Mouse (Mus musculus): ENCODE results near the gene Ppp1cc.

Gene Ppp1cc

GRCm38 (mm10) chr5:122157827-122158381, at the start of gene Ppp1cc:
Ppp1cc (plus strand) TSS chr5:122158278.
- DNase-seq (ENCODE audit: low spot score in 2 of 2), result peak; percentile 83 to 89

DNA sequence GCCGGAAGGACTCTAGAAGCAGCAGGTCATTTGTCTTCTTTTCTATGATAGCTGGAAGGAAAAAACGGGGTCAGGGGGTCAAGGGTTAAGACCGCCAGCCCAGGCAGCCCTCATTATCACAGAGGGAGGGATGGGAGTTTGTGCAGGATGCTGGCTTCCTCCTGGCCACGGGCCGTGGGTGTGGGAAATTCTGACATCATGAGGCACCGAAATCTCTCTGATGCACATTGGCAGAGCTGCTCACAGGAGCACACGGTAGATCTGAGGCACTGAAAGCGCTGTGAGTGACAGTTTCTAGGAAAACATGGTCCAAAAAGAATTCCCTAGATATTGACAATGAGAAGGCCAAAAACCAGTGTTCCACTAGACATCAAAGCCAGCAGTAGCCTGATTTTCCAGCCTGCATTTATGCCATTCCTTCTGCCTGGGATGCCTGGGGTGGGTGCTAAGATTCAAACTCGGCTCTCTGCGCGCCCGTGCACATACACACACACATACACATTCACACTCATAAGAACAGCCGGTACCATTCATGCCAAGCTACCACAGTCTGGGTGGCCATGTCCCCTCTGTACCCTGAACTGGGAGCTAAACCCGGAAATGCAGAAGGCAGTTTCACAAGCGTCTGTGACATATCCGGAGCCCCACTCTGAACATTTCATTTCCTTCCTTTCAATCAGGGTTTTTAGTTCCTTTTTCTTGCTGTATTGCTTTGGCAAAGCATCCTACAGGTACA, 48.6 kb upstream of the Ppp1cc start:
- DNase-seq (ENCODE audit: low spot score in 2 of 2), result no peak

- DNase-seq (ENCODE audit: low spot score in 2 of 2), result no peak
Observed at GRCm38 (mm10) chr5:122110625-122111024, 47.5 kb upstream of the Ppp1cc start.

DNA sequence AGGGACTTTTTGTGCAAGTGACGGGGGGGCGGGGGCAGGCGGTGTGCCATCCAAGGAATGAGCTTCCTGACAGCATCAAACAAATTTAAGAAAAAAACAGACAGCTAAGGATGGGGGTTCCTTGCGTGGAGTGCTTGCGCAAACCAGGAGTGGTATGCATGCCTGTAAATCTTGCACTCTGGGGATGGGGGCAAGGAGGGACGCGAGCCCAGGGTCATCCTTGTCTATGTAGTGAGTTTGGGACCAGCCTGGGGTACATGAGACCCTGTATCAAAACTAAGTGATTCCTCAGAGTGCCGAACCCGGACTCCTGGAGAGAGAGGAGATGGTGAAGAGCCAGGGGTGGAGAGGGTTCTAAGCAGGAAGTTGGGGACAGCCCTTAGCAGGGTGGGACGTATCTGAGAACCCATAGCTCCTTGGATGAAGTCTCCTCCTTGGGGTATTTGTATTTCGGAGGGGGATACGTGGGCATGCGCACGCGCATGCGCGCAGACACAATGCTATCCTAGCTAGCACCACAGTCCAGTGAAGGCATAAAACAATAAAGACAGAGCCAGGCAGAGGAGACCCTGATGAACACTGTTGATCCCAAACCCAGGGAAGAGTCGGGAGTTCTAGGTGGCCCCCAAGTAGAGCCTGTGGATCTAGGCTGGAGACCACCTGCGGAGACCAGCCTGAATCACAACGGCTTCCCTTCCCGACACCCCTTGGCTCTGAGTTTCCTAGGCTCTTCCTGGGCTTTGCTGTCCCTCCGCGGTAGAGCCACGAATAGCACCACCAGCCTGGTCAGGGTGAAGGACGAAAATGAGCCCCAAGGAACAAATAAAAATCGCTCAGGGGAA, 46.8 kb upstream of the Ppp1cc start:
- DNase-seq (ENCODE audit: low spot score in 2 of 2), result no peak

GRCm38 (mm10) chr5:122111933-122112248, 46.2 kb upstream of the Ppp1cc start:
- DNase-seq (ENCODE audit: low spot score in 2 of 2), result no peak

DNA sequence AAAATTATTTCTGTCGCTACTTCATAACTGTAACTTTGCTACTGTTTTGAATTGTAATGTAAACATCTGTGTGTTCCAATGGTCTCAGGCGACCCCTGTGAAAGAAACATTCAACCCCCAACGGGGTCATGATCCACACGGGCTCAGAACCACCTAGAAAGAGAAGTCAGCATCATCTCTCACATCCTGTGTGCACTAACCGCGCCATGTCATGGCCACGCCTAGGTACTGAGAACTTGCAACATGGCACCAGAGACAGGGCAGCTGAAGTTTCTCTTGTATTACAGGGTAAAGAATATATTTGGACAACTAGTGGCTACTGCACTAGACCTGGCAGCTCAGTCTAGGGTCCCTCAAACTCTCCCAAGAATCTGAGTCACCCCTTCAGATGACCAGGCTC, 44.6 kb upstream of the Ppp1cc start:
- no peak for DNase-seq (ENCODE audit: low spot score in 2 of 2)

DNA sequence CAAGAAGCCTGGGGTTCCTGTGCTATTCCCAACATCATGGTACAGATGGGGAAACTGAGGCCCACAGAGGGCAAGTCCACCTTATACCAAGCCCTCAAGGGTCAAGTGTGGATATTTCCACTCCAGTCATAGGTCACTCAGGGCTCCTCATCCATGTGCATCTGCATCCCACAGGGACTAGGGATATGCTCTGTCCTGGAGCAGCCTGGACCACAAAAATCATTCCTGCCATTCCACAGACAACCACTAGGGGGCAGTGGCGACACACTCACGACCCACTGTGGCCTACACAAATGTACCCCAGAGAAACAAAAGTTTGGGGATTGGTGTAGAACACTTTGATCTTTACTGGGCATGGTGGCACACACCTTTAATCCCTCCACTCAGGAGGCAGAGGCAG, 43.9 kb upstream of the Ppp1cc start:
- peak in 1 of 2 experiments; percentile 61 for DNase-seq (ENCODE audit: low spot score in 2 of 2)

DNA sequence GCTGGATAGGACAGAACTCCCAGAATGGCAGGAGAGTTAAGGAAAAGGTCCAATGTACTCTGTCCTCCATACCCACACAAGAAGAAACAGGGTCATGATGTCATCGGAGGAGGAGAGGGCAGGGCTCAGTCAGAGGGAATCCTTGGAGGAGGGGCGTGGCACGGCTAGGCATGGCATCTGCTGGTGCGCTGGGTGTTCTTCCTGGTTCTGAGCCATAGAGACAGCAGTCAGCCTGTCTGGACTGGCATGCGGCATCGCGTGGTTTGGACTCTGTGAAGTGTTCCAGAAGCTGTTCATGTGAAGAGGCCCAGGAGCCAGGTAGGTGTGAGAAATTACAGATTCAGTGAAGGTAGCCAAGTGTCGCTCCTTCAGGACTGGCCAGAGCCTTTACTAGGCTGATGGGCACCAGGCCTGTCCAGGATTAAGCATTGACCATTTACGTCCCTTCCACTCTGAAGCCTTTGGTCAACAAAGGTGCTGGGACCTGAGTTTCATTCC, 42.8 kb upstream of the Ppp1cc start:
- no peak for DNase-seq (ENCODE audit: low spot score in 2 of 2)

- no peak for DNase-seq (ENCODE audit: low spot score in 2 of 2)
Observed at GRCm38 (mm10) chr5:122116243-122116642, 41.8 kb upstream of the Ppp1cc start.

GRCm38 (mm10) chr5:122125211-122125760, 32.8 kb upstream of the Ppp1cc start:
- no peak for DNase-seq (ENCODE audit: low spot score in 2 of 2)

DNA sequence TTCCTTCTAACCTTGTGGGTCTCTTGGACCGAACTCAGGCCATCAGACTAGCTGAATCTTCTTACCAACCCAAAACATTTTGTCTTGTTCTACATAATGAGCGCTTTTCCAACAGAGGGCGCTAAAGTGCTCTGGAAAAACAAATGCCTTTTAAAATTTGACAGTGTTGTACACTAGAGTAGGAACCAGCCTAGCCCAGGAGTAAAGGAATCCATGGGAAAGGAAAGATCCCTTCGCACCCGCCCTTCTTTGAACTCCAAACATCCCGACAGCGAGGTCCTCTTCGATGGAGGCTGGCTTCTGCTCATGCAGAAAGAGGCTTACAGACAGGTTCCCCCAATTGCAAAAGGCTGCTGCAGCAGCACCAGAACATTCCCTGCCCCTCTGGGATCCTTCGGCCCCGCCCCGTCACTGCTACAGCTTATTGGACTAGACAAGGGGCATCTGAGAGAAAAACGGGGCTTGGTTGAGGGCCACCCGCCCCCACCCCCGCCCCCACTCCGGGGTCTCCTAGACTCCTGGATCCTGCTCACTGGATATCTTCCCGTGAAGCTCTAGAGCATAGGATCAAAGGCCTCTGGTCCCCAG, 28.9 kb upstream of the Ppp1cc start:
- DNase-seq (ENCODE audit: low spot score in 2 of 2), result peak in 1 of 2 experiments; percentile 62

DNA sequence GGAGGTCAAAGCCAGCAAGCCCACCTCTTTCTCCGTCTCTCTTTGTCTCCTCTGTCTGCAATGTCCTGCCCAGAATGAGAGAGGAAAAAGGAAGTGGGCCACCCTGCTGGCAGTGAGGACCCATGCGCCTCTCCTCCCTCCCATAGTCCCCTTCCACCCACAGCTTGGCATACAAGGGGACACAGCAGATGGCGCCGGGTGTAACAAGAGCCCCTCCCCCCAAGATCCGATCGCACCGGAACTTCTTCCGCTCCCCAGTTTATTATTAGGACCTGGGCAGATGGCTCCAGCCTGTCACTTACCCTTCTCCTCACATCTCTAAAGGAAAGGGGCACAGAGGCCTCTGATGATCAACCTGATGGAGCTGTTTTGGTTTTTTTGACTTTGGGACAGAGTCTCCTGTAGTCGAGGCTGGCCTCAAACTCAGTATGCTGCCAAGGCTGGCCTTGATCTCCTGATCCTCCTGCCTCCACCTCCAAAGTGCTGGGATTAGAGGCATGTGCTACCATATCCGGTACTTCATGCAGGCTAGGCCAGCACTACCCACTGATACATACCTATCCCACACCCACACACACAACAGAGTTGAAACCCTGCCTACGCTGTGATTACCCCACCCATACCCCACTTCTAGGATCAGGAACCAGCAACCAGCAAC, 27.6 kb upstream of the Ppp1cc start:
- no peak for DNase-seq (ENCODE audit: low spot score in 2 of 2)

DNA sequence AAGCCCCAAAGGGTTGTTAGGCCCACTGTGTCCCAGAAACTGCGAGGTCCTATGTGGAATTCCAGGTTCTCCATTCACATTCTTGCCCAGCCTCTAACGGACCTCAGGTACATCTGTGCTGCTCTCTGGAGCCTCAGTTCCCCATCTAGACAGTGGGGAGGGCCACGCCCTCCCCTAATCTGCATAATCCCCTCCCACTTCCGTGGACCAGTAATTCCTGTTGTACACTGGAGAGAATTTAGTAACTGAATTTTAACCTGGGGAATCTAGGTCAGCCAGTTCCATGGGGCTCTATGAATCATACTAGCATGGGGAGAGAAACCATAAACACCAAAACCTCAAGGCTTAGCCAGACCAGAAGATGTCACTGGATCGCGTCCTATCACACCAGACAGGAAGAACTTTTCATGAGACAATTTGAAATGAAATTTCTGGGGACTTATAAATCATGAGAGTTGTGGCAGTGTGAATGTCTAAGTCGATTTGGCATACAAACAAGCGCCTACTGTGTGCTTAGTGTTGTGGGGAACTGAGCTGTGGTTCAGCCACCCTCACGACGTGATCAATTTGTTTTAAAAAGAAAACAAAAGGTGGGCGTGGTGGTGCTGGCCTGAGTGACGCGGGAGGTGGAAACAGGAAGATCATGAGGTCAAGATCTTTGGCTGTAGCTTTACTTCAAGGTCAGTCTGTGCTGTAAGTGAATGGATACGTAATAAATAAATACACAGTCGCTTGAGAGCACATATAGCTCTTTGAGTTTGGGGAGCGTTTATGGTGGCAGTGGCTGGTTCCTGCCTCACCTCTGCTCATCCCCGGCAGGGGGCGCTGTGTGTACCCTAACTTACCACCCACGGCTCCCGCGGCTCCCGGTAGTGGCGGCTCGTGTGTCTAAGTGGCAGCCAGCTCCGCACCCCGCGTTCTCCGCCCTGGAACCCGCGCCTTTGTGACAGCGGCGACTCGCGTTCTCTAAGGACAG, 26.7 kb upstream of the Ppp1cc start:
- peak; percentile 80 to 90 for DNase-seq (ENCODE audit: low spot score in 2 of 2)

DNA sequence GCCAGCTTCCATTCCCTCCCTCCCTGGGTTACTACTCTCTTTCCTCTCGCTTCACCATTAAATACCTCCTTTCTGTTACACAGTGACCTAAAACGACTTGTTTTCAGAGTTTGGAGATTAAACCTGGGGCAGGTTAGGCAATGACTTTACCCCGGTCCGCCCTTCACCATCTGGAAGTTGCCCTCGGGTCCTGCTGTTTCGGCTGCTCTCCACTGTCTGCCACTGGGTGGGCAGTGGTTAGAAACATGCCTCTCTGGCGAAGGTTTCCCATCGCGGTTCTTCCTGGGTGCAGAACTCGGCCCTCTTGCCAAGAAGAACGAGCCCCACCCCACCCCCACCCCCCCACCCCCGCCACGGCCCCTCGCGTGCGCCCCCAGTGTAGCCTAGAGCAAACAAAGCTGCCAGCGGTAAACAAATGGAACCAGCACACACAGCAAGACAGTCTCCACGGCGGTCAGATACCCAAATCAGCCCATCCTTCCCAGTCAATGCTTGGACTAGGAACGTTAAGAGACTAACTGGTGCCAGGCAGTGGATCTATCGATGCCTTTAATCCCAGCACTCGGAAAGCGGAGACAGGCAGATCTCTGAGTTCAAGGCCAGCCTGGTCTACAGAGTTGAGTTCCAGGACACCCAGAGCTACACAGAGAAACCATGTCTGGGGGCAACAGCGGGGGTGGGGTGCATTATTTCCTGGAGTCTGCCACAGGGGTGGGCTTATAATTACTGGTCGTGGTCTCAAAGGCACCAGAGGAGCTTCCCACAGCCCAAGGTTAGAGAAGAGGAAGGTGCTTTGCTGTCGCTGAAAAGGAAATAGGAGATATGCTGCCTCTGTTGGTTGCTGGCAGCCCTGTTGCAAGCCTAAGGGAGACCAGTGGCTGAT, 25.7 kb upstream of the Ppp1cc start:
- no peak for DNase-seq (ENCODE audit: low spot score in 2 of 2)

- no peak for DNase-seq (ENCODE audit: low spot score in 2 of 2)
Observed at GRCm38 (mm10) chr5:122133050-122133389, 25.1 kb upstream of the Ppp1cc start.

GRCm38 (mm10) chr5:122134395-122135289, 23.4 kb upstream of the Ppp1cc start:
- no peak for DNase-seq (ENCODE audit: low spot score in 2 of 2)

DNA sequence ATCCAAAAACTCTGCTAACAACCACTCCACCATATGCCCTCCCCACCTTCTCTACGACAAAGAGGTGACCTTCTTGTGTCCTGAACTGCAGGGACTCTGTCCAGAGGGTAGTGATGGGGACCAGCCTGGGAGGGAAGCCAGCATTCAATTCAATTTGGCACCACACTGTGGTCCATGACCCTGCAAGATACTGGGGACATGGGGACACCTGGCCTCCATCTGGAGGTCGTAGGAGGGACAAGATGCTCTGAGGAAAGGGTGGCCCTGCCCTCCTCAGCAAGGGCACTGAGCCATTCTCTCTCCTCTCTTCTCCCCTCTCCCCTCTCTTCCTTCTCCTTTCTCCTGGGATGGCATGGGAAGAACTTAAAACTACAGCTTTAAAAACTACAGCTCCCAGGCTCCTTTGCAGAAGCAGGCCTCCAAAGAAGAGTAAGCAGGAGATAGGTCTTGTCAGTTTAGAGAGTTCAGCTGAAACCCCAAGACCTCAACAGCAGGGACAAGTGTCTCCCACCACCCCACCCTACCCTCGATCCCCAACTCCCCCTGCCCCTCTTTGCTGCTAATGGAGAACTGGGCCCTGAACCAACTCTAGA, 22.7 kb upstream of the Ppp1cc start:
- DNase-seq (ENCODE audit: low spot score in 2 of 2), result no peak

Data from spleen, postnatal 14 days (tissue).